In the genomic region with DNA sequence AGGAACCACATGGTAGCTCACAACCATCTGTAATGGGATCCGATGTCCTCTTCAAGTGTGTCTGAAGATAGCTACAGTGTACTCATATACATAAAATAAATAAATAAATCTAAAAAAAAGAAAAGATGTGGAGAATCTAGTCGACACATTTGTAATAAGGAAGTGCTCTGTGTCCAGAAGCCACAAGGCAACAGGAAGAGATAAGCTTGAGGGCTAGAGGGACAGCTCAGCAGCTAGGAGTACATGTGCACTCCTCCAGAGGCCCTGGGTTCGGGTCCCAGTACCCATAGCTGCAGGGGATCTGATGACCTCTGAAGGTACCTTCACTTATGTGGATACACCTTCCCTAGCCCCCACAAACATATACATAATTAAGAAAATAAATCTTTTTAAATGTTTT, we compare ENCODE assay signal across 27 mouse cellular contexts. TPM values are rescaled to one million over a fixed set of nuclear protein-coding genes. Genes with fewer than 3 reads are reported as not detected.
"Had no signal": no experiment of that assay in that cellular context is flagged by ENCODE, and none has a peak within 500 bp of the region (broad histone marks: within the 10 kb centered on the region; RNA-seq: fewer than 3 reads in every experiment).

No protein-coding gene starts in this region.

- H3K27me3 ChIP-seq: lung, embryonic 15.5 days; neural tube, embryonic 13.5 days; neural tube, embryonic 15.5 days had no signal

- DNase-seq: liver, postnatal 0 days; lung, adult 2 months; lung, postnatal 14 days; lung, postnatal 36 days; midbrain, embryonic 14.5 days; retina, postnatal 1 day; right cerebral cortex, adult 18-20 months; right cerebral cortex, postnatal 25 days; right cerebral cortex, postnatal 4 days; spleen, adult 18-20 months; thymus, adult 18-20 months; thymus, postnatal 14 days; thymus, postnatal 36 days had no signal

- H3K4me3 ChIP-seq: lung, embryonic 15.5 days; midbrain, embryonic 10.5 days; midbrain, embryonic 12.5 days; myocyte; neural tube, embryonic 13.5 days; neural tube, embryonic 15.5 days had no signal

- H3K27ac ChIP-seq: lung, embryonic 15.5 days; macrophage; midbrain, embryonic 10.5 days; midbrain, embryonic 12.5 days; neural tube, embryonic 13.5 days; neural tube, embryonic 15.5 days had no signal

- H3K36me3 ChIP-seq: lung, embryonic 15.5 days; midbrain, embryonic 10.5 days; midbrain, embryonic 12.5 days; neural tube, embryonic 13.5 days; neural tube, embryonic 15.5 days had no signal

- ATAC-seq: liver, postnatal 0 days; lung, postnatal 0 days; midbrain, embryonic 16.5 days had no signal

- H3K4me1 ChIP-seq: lung, embryonic 15.5 days; midbrain, embryonic 12.5 days had no signal

RNA-seq across cellular contexts. Expression of gene Lefty2, which starts 11.1 kb away (rescaled TPM):
- total RNA-seq: megakaryocyte, adult 5-6 weeks; megakaryocyte-erythroid progenitor cell, adult 5-6 weeks had no signal
- polyA plus RNA-seq: liver, postnatal 0 days; lung, adult 2 months; macrophage; midbrain, embryonic 10.5 days; midbrain, embryonic 12.5 days; myocyte; neural tube, embryonic 11.5 days; neural tube, embryonic 13.5 days; small intestine, adult 2 months; stomach, embryonic 14.5 days had no signal

RNA-seq across cellular contexts. Expression of gene Lefty1, which starts 53.1 kb away (rescaled TPM):
- polyA plus RNA-seq: midbrain, embryonic 16.5 days had no signal
